Mouse (Mus musculus): Measurements from ENCODE around the gene Ccdc6.

Ccdc6 gene

GRCm38 (mm10) chr10:70093782-70094181, 3.1 kb upstream of the Ccdc6 start:
- DNase-seq (ENCODE audit: low read depth, low spot score) = no peak

GRCm38 (mm10) chr10:70095031-70095470, 1.9 kb upstream of the Ccdc6 start:
- DNase-seq (ENCODE audit: low read depth, low spot score) = peak; percentile 76

- no peak for DNase-seq (ENCODE audit: low read depth, low spot score)
These were observed 1.2 kb upstream of the Ccdc6 start for GRCm38 (mm10) chr10:70095506-70096270.

GRCm38 (mm10) chr10:70097291-70097901, 475 bp downstream of the Ccdc6 start:
- DNase-seq (ENCODE audit: low read depth, low spot score) = no peak

GRCm38 (mm10) chr10:70097911-70098569, 1.1 kb downstream of the Ccdc6 start:
- DNase-seq (ENCODE audit: low read depth, low spot score) = no peak

- DNase-seq (ENCODE audit: low read depth, low spot score) = no peak
These were observed 1.7 kb downstream of the Ccdc6 start for GRCm38 (mm10) chr10:70098626-70099025.

- DNase-seq (ENCODE audit: low read depth, low spot score) = no peak
These were observed 2.1 kb downstream of the Ccdc6 start for GRCm38 (mm10) chr10:70099052-70099451.

DNA sequence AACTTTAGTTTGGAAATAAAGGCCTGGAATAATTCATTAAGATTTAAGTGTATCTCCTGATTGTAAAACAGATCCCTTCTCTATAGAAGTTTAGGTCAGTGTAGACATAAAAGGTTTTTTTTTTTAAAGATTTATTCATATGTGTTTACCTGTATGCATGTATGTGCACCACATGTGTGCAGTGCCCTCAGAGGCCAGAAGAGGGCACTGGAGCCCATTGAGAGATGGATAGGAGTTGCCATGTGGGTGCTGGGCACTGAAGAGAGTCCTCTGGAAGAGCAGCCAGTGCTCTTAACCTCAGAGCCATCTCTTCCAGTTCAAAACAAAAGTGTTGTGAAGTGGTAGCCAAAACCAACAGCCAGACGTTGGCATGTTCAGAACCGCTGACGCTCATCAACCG, 5.2 kb downstream of the Ccdc6 start:
- DNase-seq (ENCODE audit: low read depth, low spot score) = no peak

- no peak for DNase-seq (ENCODE audit: low read depth, low spot score)
These were observed 11.1 kb downstream of the Ccdc6 start for GRCm38 (mm10) chr10:70108016-70108415.

DNA sequence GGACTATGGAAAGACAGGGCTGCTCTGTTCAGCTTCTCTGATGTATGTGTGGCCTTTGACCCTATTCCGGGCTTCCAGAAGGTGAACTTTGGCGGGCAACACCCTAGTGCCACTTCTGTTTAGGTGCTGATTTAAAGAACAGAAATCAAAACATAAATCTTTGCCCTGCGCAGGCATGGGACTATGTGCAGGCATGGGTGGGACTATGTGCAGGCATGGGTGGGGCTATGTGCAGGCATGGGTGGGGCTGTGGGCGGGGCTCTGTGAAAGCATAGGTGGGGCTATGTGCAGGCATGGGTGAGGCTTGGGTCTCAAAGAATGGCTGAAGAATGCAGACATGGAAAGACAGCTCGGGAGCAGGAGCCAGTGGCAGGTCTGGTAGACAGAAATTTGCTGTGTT, 13.1 kb downstream of the Ccdc6 start:
- no peak for DNase-seq (ENCODE audit: low read depth, low spot score)

DNA sequence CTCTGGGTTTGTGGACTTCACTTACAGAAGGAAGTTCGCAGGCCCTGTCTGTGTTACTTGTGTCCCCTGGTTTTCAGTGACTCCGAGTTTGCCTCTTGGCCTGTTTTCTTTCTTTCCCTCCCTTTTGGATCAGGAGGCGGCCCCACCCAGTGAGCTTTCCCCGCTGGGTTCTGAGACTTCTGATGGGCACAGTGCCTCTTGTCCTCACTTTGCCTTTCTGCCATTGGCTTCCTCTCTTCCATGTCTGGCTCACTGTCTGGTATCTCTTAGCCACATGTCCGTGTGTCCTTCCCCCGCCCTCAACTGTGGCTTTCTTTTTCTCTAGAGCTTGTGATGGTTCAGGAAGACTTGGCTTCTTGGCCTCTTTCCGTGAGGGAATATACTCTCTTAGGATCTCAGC, 13.9 kb downstream of the Ccdc6 start:
- peak; percentile 74 for DNase-seq (ENCODE audit: low read depth, low spot score)

DNA sequence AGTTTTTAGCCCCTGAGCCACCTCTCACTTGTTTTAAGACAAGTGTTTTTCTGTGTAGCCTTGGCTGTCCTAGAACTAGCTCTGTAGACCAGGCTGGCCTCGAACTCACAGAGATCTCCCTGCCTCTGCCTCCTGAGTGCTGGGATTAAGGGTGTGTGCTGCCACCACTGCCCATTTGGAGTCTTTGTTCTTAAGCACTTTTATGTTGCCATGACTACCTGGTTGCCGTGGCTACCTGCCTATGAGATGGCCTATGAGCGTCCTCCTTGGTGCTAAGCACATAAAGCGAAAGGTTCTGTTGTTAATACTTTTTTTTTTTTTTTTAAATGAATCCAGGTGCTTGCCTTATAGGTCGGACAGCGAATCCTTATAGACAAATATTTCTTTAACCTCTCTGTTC, 14.7 kb downstream of the Ccdc6 start:
- no peak for DNase-seq (ENCODE audit: low read depth, low spot score)

- no peak for DNase-seq (ENCODE audit: low read depth, low spot score)
These were observed 17.2 kb downstream of the Ccdc6 start for GRCm38 (mm10) chr10:70114048-70114635.

GRCm38 (mm10) chr10:70116454-70116853, 19.5 kb downstream of the Ccdc6 start:
- DNase-seq (ENCODE audit: low read depth, low spot score) = no peak

DNA sequence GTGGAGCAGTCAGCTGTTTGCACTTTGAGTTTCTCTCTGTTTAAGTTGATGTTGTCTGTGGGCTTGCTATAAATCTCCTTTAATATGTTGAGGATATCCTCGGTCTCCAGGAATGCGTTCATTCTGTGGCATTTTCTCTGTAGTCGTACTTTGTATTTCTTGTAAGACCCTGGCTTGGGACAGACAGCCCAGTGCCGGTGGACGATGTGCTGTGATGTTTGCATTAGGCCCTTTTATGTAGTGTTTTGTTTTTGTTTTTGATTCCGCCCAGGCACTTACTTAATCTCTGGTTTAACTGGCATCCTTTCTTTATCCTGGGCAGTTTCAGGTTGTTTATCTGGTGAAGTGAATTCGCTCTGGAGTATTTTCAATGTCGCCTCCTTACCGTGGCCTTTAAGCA, 22.5 kb downstream of the Ccdc6 start:
- no peak for DNase-seq (ENCODE audit: low read depth, low spot score)

DNA sequence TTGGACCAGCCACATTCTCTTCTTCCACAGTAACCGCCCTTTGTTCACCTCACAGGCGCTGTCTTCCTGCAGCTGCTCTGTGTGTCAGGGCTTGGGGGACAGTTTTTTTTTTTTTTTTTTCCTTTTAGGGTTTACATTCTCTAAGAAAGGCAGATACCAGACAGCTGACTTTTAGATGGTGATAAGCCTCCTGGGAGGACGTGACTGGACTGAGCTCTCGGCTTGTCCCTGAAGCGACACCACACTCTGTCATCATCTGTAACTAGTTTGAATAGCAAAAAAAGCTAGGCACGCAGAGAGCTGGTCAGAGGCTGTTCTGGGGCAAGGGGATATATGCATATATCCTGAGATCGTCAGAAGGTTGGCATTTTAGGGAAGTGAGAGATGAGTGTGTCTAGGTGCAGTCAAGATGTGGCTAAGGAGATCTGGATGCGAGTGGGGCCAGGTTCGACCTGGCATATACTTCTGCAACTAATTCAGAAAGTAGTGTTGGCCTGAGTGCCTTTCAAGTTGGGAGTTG, 23.0 kb downstream of the Ccdc6 start:
- DNase-seq (ENCODE audit: low read depth, low spot score) = no peak

DNA sequence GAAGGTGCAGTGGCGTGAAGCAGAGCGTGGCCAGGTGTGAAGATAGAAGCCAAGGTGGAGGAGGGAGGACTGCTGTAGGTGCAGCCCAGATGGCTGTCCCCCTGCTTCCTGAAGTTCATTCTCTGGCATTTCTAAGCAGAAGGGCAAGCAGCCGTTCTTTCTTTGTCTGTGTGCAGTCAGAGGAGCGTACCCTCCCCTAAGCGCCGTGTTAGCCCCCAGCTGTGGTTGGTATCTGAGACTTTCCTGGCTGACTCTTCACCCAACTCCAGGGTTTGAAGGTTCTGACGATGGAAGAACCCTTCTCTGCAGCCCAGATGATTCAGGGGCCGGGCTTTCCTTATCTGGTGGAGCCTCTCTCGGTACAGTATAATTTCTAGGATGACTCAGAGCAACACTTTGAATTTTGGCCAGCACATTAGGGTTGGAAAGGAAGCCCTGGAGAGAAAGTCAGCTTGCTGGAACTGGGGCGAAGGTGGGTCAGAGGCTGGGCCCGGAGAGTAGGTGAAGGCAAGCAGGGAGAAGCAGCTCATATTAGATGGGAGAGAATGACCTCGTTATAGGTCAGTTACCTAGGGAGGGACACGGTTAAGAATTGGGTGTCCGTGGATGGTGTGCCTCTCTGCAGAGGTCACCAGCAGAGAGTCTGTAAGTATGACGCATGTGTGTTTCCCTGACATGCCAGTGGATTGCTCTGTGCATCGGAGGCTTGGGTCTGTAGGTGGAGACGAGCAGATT, 23.9 kb downstream of the Ccdc6 start:
- no peak for DNase-seq (ENCODE audit: low read depth, low spot score)

- DNase-seq (ENCODE audit: low read depth, low spot score) = no peak
These were observed 24.4 kb downstream of the Ccdc6 start for GRCm38 (mm10) chr10:70121406-70121695.

GRCm38 (mm10) chr10:70123454-70123853, 26.5 kb downstream of the Ccdc6 start:
- DNase-seq (ENCODE audit: low read depth, low spot score) = no peak

DNA sequence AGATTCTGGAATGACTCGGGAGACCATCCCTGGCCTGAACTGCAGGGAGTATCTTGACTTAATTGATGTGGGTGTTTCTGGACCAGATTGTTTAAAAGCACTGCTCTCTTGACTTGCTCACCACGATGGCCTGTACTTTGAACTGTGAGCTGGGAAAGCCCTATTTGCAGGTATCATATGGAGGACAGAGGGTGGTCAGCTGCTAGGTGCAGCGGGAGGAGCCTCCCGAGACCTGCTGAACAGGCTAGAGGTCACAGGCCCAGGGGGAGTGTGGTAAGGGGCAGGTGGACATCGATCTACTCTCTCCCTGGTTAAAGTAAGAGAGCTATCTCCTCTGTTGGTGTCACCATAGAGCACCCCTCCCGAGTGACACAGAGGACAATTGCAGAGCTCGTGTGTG, 28.6 kb downstream of the Ccdc6 start:
- DNase-seq (ENCODE audit: low read depth, low spot score) = no peak

GRCm38 (mm10) chr10:70127273-70127672, 30.4 kb downstream of the Ccdc6 start:
- DNase-seq (ENCODE audit: low read depth, low spot score) = no peak

GRCm38 (mm10) chr10:70128408-70128807, 31.5 kb downstream of the Ccdc6 start:
- no peak for DNase-seq (ENCODE audit: low read depth, low spot score)
